Mouse (Mus musculus): ENCODE measurements around the gene Cdh8.
"Not testable (repeated sequence)": the region's sequence is repeated elsewhere in the genome, so short reads cannot be mapped to it uniquely, and the experiment has no call there.

Cdh8 gene

GRCm38 (mm10) chr8:99267133-99267532 lies 149.1 kb downstream of the Cdh8 start:
- no peak for DNase-seq

GRCm38 (mm10) chr8:99234372-99234771 lies 181.9 kb downstream of the Cdh8 start:
- DNase-seq: no peak

GRCm38 (mm10) chr8:99223697-99224096 lies 192.6 kb downstream of the Cdh8 start:
- no peak for DNase-seq

DNA sequence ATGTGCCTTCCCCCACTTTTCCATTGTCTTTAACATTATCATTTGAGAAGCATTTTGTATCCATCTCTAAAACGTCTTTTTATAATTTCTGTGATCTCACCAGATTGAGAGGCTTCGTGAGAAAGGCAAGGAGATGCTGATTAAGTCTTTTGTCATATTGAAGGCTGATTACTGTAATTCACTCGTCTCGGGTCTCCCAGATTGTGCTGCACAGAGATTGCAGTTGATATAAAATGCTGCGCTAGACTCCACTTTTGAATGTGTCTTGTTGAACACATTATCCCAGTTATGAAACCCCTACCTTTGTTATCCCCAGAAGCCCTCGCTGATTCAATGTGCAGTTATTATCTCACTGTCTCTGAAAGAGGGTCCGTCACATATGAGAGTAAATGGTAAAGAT lies 211.1 kb downstream of the Cdh8 start:
- no peak for DNase-seq

DNA sequence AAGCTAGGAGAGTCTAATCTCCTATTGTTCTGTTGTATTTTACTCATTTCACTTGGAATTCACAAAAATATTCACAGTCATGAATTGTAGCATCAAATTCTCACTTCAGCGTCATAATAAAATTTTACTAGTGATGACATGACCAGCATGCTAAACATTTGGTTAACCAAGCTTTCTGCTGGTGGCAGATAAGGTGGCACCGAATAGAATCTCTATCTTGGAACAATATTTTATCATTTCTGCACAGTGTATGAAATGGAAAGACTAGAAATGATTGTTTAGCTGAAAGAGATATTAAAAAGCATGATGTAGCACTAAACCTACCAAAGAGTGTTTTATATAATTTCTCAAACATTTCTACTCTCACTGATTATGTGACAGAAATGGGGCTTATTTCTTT lies 225.6 kb downstream of the Cdh8 start:
- no peak for DNase-seq

DNA sequence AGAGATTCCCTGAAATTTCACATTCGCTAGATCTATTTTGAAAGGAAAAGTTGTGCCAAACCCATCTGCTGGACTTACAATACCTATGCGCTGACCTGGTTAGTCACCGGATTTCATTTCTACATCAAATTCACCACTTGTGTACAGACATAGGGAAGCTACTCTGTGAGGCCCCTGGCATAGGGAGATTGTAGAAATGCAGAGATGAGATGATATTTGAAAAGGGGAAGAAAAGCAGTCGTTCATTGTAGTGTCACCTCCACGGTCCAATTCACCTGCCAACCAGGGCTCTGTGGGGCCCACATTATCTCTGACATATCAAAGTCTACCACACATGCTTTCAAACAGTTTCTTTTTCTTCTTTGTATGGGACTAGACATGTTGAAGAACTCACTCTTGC lies 229.4 kb downstream of the Cdh8 start:
- DNase-seq: no peak

DNA sequence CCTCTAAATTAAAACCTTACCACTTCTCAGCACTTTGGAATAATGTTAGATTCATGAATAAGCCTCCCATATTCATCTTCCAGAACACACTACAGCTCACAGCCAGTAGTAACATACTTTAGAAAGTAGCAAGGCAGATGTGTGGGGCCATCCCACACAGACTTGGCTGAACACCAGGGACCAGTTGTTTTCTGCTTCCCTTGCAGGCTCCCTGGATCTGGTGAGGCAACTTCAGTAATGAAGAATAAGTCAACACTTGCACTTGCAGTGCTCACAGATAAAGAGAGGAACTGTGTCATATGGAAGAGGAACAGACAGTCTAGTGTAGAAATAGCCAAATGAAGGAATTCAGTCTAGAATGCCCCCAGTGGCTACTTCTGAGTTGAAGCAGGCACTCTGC lies 232.1 kb downstream of the Cdh8 start:
- no peak for DNase-seq

DNA sequence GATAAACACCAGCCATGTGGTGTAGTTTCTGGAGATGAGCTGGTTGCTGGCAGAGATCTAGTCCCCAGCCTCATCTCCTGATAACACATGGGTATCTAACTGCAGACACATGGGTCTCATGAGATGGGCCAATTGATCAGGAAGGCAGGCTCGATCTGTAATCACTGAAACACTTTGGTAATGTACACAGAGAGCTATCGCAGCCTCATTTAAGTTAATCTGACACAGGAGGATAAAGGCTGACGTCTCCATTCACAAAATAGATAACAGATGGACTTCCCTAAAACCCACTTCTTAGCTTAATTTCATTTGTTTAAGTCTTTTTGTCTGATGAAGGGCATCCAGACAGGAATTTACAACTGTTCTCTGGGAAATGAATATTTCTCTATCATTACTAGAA lies 249.3 kb downstream of the Cdh8 start:
- DNase-seq: no peak

DNA sequence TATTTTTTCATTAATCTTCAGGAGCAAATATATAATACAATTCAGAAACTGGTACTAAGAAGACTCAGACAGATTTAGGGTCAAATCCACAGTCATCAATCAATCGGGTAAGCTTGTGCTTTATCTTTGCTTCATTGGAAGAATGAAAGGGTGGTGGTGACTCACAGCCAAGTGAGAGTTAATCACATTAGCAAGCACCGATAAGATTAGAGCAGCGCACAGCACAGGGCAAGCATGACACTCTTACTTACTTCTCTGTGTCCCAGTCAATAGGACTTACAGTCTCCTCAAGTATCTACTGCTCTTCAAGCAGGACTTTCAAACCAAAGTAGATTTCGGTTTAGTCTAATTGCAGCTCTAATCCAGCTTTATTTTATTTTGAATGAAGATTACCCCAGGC lies 254.6 kb downstream of the Cdh8 start:
- DNase-seq: no peak

DNA sequence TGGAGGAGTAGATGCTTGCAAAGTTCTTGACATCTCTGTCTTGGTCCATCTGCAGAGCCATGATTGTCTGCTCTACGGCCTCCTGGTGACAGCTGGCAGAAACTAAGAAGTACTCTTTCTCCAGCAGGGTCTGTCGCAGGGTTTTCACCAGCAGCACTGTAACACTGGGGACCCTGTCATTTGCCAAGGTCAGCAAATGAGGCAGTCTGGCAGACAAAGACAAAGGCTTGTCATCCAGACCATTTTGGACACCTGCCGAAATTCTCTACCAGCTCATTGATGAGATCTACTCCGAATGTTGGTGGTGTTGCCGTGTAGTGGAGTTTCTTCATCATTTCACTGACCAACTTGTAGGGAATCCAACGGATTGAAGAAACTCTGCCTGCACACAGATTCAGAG lies 270.8 kb downstream of the Cdh8 start:
- DNase-seq: no peak

- not testable (repeated sequence) for DNase-seq
Observed at GRCm38 (mm10) chr8:99144761-99145160, 271.5 kb downstream of the Cdh8 start.

DNA sequence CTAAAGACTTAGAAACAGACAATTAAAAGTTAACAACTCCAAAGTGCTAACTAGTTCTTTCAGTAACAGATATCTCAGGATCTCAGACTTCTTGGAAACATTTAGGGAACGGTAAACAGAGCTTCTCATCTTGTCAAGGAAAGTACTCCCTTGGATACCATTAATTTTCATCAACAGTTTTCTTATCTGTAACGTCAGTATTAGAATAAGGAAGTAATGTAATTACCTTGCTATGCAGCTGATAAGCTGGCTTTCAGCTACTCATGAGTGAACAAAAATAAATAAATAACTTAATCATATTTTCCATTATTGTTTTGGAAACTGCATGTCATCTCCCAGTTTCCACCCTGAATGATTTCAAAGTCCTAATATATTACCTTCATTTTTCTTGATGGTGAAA lies 317.8 kb downstream of the Cdh8 start:
- no peak for DNase-seq

- no peak for DNase-seq
Observed at GRCm38 (mm10) chr8:99051344-99051743, 364.9 kb downstream of the Cdh8 start.

DNA sequence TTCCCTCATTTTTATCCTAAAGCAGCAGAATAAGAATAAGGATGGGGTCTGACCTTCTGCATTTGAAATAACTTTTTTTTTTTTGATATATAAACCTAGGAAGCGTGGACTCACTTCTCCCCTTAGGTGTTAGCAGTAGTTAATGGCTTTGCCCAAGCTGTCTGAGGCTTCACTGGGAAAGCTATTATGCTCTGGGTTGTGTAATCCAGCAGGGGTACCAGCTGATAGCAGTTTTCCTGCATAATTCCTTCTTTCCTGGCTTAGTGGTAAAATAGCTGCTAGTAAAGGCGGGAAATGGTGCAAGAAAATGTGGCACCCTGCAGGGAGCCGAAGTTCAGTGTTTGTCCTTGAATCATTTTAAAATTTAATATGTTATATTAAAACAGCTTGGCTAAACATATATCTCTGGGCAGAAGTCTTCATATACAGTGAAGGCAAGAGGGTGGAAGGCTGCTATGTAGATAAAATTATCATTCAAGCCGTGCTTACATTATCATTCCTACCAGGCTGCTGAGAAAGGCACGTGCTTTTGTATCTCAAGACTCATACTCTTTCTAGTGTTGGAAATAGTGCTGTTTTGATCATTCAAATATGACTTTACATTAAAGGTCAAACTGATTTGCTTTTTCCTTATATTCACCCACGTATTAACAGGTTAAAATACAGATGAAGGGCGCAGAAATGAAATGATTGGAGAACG lies 367.5 kb downstream of the Cdh8 start:
- DNase-seq: no peak

- DNase-seq: no peak
Observed at GRCm38 (mm10) chr8:99040423-99040822, 375.8 kb downstream of the Cdh8 start.

- DNase-seq: no peak
Observed at GRCm38 (mm10) chr8:99031060-99031459, 385.2 kb downstream of the Cdh8 start.

All from right cerebral cortex, postnatal 14 days (tissue).